Mouse (Mus musculus): Measurements from ENCODE around the gene Heca. TPM values are rescaled to one million over a fixed set of nuclear protein-coding genes. Genes with fewer than 3 reads are reported as not detected.
"Not testable (repeated sequence)": the region's sequence is repeated elsewhere in the genome, so short reads cannot be mapped to it uniquely, and the experiment has no call there.

The Heca gene
- total RNA-seq (2021) = 10 to 100 TPM; 37.3 to 40.9 TPM

DNA sequence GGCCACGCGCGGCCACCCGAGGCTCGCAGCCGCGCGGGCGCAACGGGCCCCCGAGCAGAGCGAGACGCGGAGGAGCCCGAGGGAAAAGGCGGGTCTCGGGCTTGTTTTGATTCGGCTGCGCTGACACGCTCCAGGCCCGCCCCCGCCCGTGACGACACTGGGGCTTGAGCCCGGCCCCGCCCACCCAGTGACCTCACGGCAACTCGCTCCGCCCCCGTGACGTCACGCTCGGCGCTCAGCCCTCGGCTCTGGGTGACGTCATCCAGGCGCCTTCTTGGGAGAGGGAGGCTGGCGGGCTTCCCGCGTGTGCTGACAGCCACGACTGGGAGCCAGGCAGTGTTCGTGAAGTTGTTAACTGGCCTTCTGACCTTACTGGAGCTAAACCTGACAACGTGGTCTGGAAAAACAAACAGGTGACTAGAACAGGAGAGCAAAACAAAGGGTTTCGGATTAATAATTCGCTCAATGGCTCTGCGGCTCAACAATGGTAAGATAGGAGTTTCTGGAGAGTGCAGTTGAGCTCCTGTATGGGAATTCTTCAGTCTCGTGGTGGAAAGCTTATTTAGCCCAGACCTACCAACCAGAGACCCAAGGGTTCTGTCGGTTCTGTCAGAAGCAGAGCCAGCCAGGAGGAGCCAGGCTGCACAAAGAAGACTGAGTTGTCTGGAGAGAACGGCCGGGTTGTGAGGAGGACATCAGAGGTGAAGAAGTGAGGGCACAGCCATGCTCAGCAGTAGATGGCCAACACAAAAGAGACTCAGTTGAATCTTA is at the start of gene Heca:
Gene Heca, minus strand, starts transcription at position 108 of the 771 bp plus-strand sequence.
- intact Hi-C loops (cut with DNase I) = no loop called here
- peak; percentile 96 for DNase-seq

DNA sequence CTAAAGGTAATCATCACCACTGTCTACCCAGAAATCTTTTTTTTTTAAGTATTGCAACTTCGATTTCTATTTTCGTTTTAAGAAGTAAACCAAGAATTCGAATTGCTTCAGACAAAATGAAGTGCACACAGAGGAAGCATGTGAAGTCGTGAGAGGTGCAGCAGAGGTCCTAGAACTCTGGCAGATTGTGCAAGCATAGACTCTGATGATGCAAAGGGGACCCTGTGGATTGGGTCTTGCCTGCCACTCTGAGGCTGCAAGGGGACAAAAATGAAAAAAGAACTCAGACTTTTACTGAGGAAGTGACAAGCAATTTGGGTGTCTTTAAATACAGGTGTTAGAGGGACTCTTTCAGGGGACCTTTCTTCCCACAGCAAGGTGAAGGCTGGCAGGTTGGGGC is 42.7 kb upstream of the Heca start:
- no peak for DNase-seq
- intact Hi-C loops (cut with DNase I) = no loop called here

GRCm38 (mm10) chr10:17989136-17989535 is 41.3 kb upstream of the Heca start:
- intact Hi-C loops (cut with DNase I) = no loop called here
- DNase-seq = no peak

- no peak for DNase-seq
- intact Hi-C loops (cut with DNase I) = no loop called here
These were observed 40.1 kb upstream of the Heca start for GRCm38 (mm10) chr10:17987823-17988423.

- intact Hi-C loops (cut with DNase I) = no loop called here
- DNase-seq = peak; percentile 92
These were observed 35.4 kb upstream of the Heca start for GRCm38 (mm10) chr10:17983313-17983712.

DNA sequence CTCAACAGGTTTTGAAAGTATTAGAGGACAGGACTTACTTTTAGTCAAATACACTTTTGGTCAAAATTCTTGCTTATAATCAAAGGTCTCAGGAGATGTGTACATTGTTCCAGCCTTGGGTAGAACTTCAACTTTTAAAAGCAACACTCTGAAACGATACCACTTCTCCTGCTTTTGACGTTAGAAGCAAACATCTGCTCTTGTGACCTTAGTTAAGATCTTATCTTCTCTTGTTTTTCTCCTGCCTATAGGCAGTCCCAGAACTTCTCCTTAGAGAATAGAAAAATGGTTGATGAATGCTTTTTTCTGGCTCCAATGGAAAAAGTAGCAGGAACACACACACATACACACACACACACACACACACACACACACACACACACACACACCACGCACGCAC is 18.2 kb upstream of the Heca start:
- intact Hi-C loops (cut with DNase I) = no loop called here
- DNase-seq = no peak

DNA sequence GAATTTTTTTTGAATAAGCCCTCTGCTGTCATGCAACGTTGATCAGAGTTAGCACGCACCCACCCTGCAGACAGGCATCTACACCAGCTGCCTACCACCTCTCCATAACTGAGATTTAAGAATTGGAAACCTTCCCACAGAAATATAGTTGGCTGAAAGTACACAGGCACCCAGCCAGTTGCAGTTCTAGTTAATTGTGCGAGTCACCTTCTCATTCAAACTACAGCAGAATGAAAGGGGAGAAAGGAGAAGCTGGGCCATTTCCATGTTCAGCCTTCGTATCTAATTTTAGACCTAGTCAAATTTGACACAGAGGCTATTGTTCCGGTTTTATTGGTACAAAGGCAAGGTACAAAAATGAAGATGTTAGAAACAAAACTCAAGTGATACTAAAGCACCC is 2.9 kb upstream of the Heca start:
- intact Hi-C loops (cut with DNase I) = no loop called here
- DNase-seq = no peak

- intact Hi-C loops (cut with DNase I) = no loop called here
- peak; percentile 61 for DNase-seq
These were observed 526 bp downstream of the Heca start for GRCm38 (mm10) chr10:17947175-17947906.

DNA sequence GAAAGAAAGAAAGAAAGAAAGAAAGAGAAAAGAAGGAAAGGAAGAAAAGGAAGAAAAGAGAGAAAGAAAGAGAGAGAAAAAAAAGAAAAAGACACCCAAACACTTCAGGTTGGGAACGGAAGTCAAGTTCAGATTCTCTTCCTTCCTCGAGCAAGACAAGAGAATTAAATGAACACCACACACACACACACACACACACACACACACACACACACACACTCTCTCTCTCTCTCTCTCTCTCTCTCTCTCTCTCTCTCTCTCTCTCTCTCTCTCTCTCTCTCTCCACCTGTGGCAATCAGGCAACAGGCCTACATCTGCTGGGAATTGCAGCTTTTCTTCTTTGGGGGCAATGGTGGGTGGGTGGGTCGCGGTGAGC is 1.1 kb downstream of the Heca start:
- DNase-seq; intact Hi-C loops (cut with DNase I): not testable (repeated sequence)

GRCm38 (mm10) chr10:17946046-17946445 is 1.8 kb downstream of the Heca start:
- DNase-seq = no peak
- intact Hi-C loops (cut with DNase I) = no loop called here

- intact Hi-C loops (cut with DNase I) = no loop called here
- DNase-seq = no peak
These were observed 14.2 kb downstream of the Heca start for GRCm38 (mm10) chr10:17933622-17934021.

DNA sequence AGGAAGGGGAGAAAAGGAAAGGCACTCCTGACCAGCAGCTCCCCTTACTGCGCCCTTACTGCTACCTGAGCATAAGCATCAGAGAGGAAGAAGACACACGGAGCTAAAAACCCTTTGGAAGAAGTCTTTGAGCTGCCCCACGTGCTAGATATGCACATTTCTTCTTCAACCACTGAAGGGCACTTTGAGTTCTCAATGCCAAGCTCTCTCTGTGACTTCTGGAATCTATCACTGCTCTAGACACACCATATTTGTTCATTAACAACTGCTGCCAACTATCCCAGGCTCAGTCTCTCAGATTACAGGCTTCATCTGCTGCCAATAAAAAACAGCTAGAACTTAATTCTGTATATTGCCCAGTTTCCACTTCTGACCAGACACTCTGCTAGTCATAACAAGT is 15.7 kb downstream of the Heca start:
- no peak for DNase-seq
- intact Hi-C loops (cut with DNase I) = no loop called here

DNA sequence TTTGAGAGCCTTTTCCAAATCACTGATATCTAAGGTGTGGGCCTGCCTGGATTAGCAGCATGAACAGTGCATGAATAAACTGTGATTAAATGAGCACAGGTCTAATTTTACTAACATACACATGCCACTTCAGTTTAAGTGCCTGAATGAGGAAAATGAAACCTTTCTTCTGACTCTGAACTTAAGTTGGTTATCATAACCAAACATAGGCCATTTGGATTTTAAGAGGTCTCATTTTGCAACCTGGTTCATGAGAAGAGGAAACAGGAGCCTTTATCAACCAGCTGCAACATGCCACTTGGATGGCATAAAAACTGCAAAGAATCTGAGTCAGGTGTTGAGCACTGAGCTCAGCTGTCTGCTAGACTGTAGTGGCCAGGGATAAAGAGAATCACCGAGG is 16.7 kb downstream of the Heca start:
- DNase-seq = no peak
- intact Hi-C loops (cut with DNase I) = no loop called here

DNA sequence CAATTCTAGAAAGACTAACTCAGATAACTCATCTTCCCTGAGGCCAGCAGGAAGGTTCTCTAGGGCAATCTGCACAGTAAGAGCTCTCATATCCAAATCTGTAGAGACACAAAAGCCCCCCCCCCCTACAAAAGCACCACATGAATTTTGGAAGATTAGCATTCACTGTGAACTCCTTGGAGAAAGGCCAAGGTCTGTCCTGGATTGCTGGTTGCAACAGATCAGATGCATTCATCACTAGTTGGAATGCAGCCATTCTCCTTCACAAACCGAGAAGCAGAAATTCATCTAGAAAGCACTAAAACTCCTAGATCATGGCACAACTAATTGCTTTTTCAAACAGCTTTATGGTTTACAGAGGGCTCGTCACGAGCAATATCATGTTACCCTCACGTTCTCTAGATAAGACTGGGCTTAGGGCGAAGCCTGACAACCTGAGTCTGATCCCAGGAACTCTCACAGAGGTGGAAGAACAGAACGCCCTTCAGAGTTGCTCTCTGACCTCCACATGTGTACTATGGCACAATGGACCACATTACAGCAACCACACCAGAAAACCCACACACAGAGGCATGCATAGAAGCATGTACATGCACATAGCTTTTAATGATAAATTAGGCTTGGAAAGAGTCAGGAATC is 17.3 kb downstream of the Heca start:
- DNase-seq = peak; percentile 31
- intact Hi-C loops (cut with DNase I) = no loop called here

DNA sequence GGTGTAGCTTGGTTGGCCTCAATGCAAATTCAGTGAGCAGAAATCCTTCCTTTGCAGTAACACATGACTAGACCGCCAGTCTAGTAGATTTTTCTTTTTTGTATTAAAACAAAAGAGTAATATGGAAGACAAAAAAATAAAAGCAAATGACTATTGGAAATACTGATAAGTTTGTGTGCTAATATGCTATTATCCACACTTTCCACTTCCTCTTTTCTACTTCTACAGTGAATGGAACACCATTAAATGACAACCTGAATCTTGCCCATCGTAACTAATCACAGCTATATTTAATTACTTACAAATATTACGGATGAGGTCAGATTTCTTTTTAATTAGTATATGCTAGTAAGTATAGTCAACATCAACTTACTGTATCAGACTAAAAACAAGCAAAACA is 22.7 kb downstream of the Heca start:
- no peak for DNase-seq
- intact Hi-C loops (cut with DNase I) = no loop called here

DNA sequence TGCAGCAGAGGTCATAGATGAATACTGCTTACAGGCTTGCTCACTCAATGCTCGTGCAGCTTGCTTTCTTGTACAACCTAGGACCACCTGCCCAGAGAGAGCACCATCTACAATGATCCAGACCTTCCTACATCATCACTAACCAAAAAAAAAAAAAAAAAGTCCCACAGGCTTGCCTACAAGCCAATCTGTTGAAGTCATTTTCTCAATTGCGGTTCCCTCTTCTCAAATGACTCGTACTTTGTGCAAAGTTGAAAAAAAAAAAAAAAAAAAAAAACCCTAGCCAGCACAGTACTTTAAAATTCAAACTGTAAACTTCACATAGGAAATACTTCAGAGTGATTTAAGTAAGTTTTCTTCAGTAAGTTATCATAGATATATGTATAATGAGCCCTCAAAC is 23.7 kb downstream of the Heca start:
- intact Hi-C loops (cut with DNase I) = no loop called here
- DNase-seq = no peak

- intact Hi-C loops (cut with DNase I) = no loop called here
- DNase-seq = no peak
These were observed 26.5 kb downstream of the Heca start for GRCm38 (mm10) chr10:17921381-17921780.

- intact Hi-C loops (cut with DNase I) = no loop called here
- no peak for DNase-seq
These were observed 27.9 kb downstream of the Heca start for GRCm38 (mm10) chr10:17919971-17920370.

DNA sequence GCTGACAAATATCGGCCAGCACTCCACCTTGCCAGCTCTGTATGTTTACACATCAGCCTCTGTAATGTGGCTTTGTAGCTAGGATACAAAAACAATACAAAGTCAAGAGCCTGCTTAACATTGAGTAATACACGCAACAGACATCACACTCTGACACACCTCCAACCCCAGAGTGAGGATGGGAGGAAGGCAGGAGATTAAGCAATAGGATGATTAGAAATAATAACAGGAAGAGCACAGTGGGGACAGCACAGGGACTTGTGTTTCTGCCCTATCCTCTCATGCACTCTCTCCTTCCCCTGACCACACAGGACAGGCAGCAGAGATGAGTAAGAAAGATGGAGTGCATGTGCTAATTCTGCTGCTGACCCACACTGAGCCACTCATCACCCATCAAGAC is 28.8 kb downstream of the Heca start:
- DNase-seq = no peak
- intact Hi-C loops (cut with DNase I) = no loop called here

DNA sequence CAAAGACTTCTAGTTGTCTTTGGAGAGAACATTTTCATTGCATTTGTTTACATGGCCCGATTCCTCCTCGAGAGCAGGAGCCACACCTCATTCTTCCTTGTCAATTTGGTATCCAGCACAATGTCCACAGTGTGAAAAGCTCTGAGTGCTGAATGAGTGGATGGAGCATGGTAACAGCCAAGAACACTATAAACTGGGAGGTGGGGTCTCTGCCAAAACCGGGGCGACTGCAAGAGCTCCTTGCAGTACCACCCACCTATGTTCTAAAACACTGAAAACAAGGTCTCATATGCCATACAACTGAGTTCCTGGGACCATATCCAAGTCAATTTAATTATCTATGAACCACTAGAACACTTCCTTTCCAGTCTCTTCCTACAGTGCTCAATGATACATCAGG is 39.1 kb downstream of the Heca start:
- DNase-seq = no peak
- intact Hi-C loops (cut with DNase I) = no loop called here

GRCm38 (mm10) chr10:17906405-17906804 is 41.5 kb downstream of the Heca start:
- intact Hi-C loops (cut with DNase I); DNase-seq: not testable (repeated sequence)

Data from left cerebral cortex, postnatal 4 days (tissue).